11 mouse cellular contexts compared by ENCODE assay signal in the genomic region with DNA sequence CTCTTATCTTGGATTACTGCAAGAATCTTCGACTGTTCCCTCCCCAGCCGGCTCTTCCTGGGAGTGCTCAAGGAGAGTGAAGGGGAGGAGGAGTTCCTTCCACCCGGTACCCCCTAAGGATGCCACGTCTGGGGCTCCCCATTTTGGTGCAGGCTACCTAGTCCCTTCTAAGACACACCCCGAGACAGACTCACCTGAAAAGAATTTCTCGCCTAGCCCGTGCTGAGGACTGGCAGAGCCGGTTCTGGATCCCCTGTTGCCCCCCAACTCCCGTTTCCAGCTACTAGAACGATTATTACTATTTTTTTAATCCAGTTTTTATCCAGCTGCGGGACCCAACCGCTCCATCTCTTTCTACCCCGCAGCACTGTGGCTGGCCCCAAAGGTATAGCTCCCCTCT. TPM values are rescaled to one million over a fixed set of nuclear protein-coding genes. Genes with fewer than 3 reads are reported as not detected.
A peak's percentile ranks its signal among the peaks of the same experiment; 100 is the strongest.
DNase-seq lines count a peak whose midpoint lies in the region; ATAC-seq and TF ChIP-seq lines count a peak whose summit lies in the region.
"Had no signal": no experiment of that assay in that cellular context is flagged by ENCODE, and none has a peak within 500 bp of the region (broad histone marks: within the 10 kb centered on the region; RNA-seq: fewer than 3 reads in every experiment).

No protein-coding gene starts in this region.

- no peaks in the 10 kb centered on the region for H3K36me3 ChIP-seq in lung, embryonic 16.5 days (ENCODE audit: control insufficient read depth, insufficient read depth, low read length)
- H3K36me3 ChIP-seq in forebrain, embryonic 15.5 days = no peaks in the 10 kb centered on the region
- H3K36me3 ChIP-seq in limb, embryonic 14.5 days (ENCODE audit: control insufficient read depth, insufficient read depth, low read length) = no peaks in the 10 kb centered on the region
- H3K36me3 ChIP-seq in stomach, embryonic 16.5 days (ENCODE audit: control insufficient read depth, insufficient read depth, low read length) = no peaks in the 10 kb centered on the region

- H3K4me2 ChIP-seq in lung, embryonic 16.5 days (ENCODE audit: low read depth, low read length) = peak overlapping the region; percentile 51
- peak overlapping the region; percentile 44 for H3K4me2 ChIP-seq in forebrain, embryonic 15.5 days (replicated peaks)
- peak overlapping the region; percentile 37; the same call in 1 of the 2 replicates for H3K4me2 ChIP-seq in limb, embryonic 14.5 days (replicated peaks; ENCODE audit: low read depth, low read length, severe bottlenecking)
- peak overlapping the region; percentile 41 for H3K4me2 ChIP-seq in stomach, embryonic 16.5 days (ENCODE audit: low read depth, low read length)

- ATAC-seq in lung, embryonic 16.5 days (ENCODE audit: low read depth) = peak; percentile 19; the same call in 1 of the 2 replicates
- ATAC-seq in forebrain, embryonic 15.5 days (replicated peaks) = no peak
- ATAC-seq in limb, embryonic 14.5 days (ENCODE audit: low FRiP score, low read depth) = no peak
- ATAC-seq in stomach, embryonic 16.5 days (ENCODE audit: insufficient read depth, low FRiP score) = no peak

- no peak overlapping the region for H3K9ac ChIP-seq in lung, embryonic 16.5 days (ENCODE audit: low read length)
- no peak overlapping the region for H3K9ac ChIP-seq in forebrain, embryonic 15.5 days (replicated peaks)
- H3K9ac ChIP-seq in limb, embryonic 14.5 days (ENCODE audit: low read depth, low read length, severe bottlenecking) = no peak overlapping the region
- peak overlapping the region; percentile 55 for H3K9ac ChIP-seq in stomach, embryonic 16.5 days (ENCODE audit: low read length)

- no peaks in the 10 kb centered on the region for H3K9me3 ChIP-seq in lung, embryonic 16.5 days (ENCODE audit: control insufficient read depth, low read length)
- no peaks in the 10 kb centered on the region for H3K9me3 ChIP-seq in forebrain, embryonic 15.5 days
- no peaks in the 10 kb centered on the region for H3K9me3 ChIP-seq in limb, embryonic 14.5 days (ENCODE audit: control insufficient read depth, low read length)
- no peaks in the 10 kb centered on the region for H3K9me3 ChIP-seq in stomach, embryonic 16.5 days (replicated peaks; ENCODE audit: control insufficient read depth, low read length)

- no peak overlapping the region for H3K27ac ChIP-seq in lung, embryonic 16.5 days (ENCODE audit: low read length)
- H3K27ac ChIP-seq in forebrain, embryonic 15.5 days (replicated peaks) = no peak overlapping the region
- no peak overlapping the region for H3K27ac ChIP-seq in limb, embryonic 14.5 days (replicated peaks; ENCODE audit: low read depth, low read length)
- H3K27ac ChIP-seq in stomach, embryonic 16.5 days (ENCODE audit: low read length) = peak overlapping the region; percentile 29; the same call in 1 of the 2 replicates

- TF ChIP-seq POLR2A in limb, embryonic 14.5 days (IDR thresholded peaks at IDR 0.05; ENCODE audit: borderline replicate concordance, extremely low read depth, insufficient read depth, insufficient read length) = no peak

- peak overlapping the region; percentile 30 for H3K4me3 ChIP-seq in lung, embryonic 16.5 days (ENCODE audit: low read length)
- H3K4me3 ChIP-seq in forebrain, embryonic 15.5 days = peak overlapping the region; percentile 22
- peak overlapping the region; percentile 23; the same call in 1 of the 2 replicates for H3K4me3 ChIP-seq in limb, embryonic 14.5 days (replicated peaks; ENCODE audit: low read length)
- peak overlapping the region; percentile 38 for H3K4me3 ChIP-seq in stomach, embryonic 16.5 days (replicated peaks; ENCODE audit: low read length)

- WGBS in lung, embryonic 16.5 days = 2% methylated on average over 13 of the region's 13 CpGs
- WGBS in forebrain, embryonic 15.5 days = 3% methylated on average over 13 of the region's 13 CpGs
- 4% methylated on average over 13 of the region's 13 CpGs for WGBS in limb, embryonic 14.5 days
- 1% methylated on average over 13 of the region's 13 CpGs for WGBS in stomach, embryonic 16.5 days

- no peak for DNase-seq in lung, postnatal 14 days
- no peak for DNase-seq in limb, embryonic 14.5 days (ENCODE audit: low spot score)
- DNase-seq in gastrocnemius, postnatal 25 days = no peak
- no peak for DNase-seq in adrenal gland, postnatal 4 days (ENCODE audit: low spot score in 2 of 2)
- DNase-seq: cerebellum, adult 11 months; gastrocnemius, postnatal 36 days; thymus, postnatal 14 days had no signal

- H3K4me1 ChIP-seq in lung, embryonic 16.5 days (replicated peaks; ENCODE audit: control insufficient read depth, insufficient read depth, low read length) = peaks cover 2% of the 10 kb centered on the region; the same call in 1 of the 2 replicates
- peaks cover 18% of the 10 kb centered on the region for H3K4me1 ChIP-seq in forebrain, embryonic 15.5 days
- peaks cover 4% of the 10 kb centered on the region; the same call in 1 of the 2 replicates for H3K4me1 ChIP-seq in limb, embryonic 14.5 days (ENCODE audit: control insufficient read depth, insufficient read depth, low read length)
- H3K4me1 ChIP-seq in stomach, embryonic 16.5 days (ENCODE audit: control insufficient read depth, insufficient read depth, low read length) = peaks cover 13% of the 10 kb centered on the region; the same call in 1 of the 2 replicates

- peaks cover 38% of the 10 kb centered on the region for H3K27me3 ChIP-seq in lung, embryonic 16.5 days (ENCODE audit: control insufficient read depth, insufficient read depth, low read depth, low read length)
- peaks cover 44% of the 10 kb centered on the region for H3K27me3 ChIP-seq in forebrain, embryonic 15.5 days
- H3K27me3 ChIP-seq in limb, embryonic 14.5 days (ENCODE audit: control insufficient read depth, insufficient read depth, low read length) = peaks cover 59% of the 10 kb centered on the region
- H3K27me3 ChIP-seq in stomach, embryonic 16.5 days (ENCODE audit: control insufficient read depth, insufficient read depth, low read length) = peaks cover 36% of the 10 kb centered on the region

RNA-seq across cellular contexts. Expression of gene Gjb3, which starts 0.9 kb away (rescaled TPM):
- 2.0 and 2.2 TPM in 2 replicates for polyA plus RNA-seq in lung, embryonic 16.5 days (2015; fragmentation: Nextera tagmentation; extraction: Ambion mirVana)
- polyA plus RNA-seq in forebrain, embryonic 15.5 days (2015; fragmentation: Nextera tagmentation; extraction: Ambion mirVana) = not detected in 2 replicates
- polyA plus RNA-seq in limb, embryonic 14.5 days (2012; rRNA removed) = 5.1 and 5.3 TPM in 2 replicates
- polyA plus RNA-seq in limb, embryonic 14.5 days (2014; fragmentation: Nextera tagmentation; extraction: Ambion mirVana) = 6.4 and 10.0 TPM in 2 replicates
- 7.0 and 9.8 TPM in 2 replicates for polyA plus RNA-seq in stomach, embryonic 16.5 days (2015; fragmentation: Nextera tagmentation; extraction: Ambion mirVana)
- not detected for total RNA-seq in gastrocnemius, postnatal 25 days (2021)
- under 1 TPM; 0.20 to 0.62 TPM for total RNA-seq in adrenal gland, postnatal 4 days (2021)
- total RNA-seq: gastrocnemius, postnatal 36 days; liver, adult 2 months had no signal
- polyA plus RNA-seq: liver, adult 2 months had no signal

RNA-seq across cellular contexts. Expression of gene Gja4, which starts 15.9 kb away (rescaled TPM):
- 41.2 and 43.5 TPM in 2 replicates for polyA plus RNA-seq in lung, embryonic 16.5 days (2015; fragmentation: Nextera tagmentation; extraction: Ambion mirVana)
- 13.3 and 14.6 TPM in 2 replicates for polyA plus RNA-seq in forebrain, embryonic 15.5 days (2015; fragmentation: Nextera tagmentation; extraction: Ambion mirVana)
- 21.3 and 27.5 TPM in 2 replicates for polyA plus RNA-seq in limb, embryonic 14.5 days (2012; rRNA removed)
- polyA plus RNA-seq in limb, embryonic 14.5 days (2014; fragmentation: Nextera tagmentation; extraction: Ambion mirVana) = 17.7 and 19.0 TPM in 2 replicates
- polyA plus RNA-seq in stomach, embryonic 16.5 days (2015; fragmentation: Nextera tagmentation; extraction: Ambion mirVana) = 16.1 and 17.8 TPM in 2 replicates
- total RNA-seq in gastrocnemius, postnatal 25 days (2021) = 1 to 10 TPM; 4.1 to 6.7 TPM
- total RNA-seq in adrenal gland, postnatal 4 days (2021) = 10 to 100 TPM; 12.0 to 13.9 TPM

RNA-seq across cellular contexts. Expression of gene Gjb4, which starts 24.1 kb away (rescaled TPM):
- polyA plus RNA-seq in lung, embryonic 16.5 days (2015; fragmentation: Nextera tagmentation; extraction: Ambion mirVana) = 0.20 TPM in 1 of 2 replicates, not detected in the other
- polyA plus RNA-seq in forebrain, embryonic 15.5 days (2015; fragmentation: Nextera tagmentation; extraction: Ambion mirVana) = 0.17 TPM in 1 of 2 replicates, not detected in the other
- polyA plus RNA-seq in limb, embryonic 14.5 days (2012; rRNA removed) = 0.08 and 0.09 TPM in 2 replicates
- polyA plus RNA-seq in limb, embryonic 14.5 days (2014; fragmentation: Nextera tagmentation; extraction: Ambion mirVana) = 0.14 and 0.25 TPM in 2 replicates
- polyA plus RNA-seq in stomach, embryonic 16.5 days (2015; fragmentation: Nextera tagmentation; extraction: Ambion mirVana) = 1.3 and 2.4 TPM in 2 replicates
- total RNA-seq in gastrocnemius, postnatal 25 days (2021) = not detected
- total RNA-seq in adrenal gland, postnatal 4 days (2021) = not detected
- total RNA-seq: gastrocnemius, postnatal 36 days; liver, adult 2 months had no signal
- polyA plus RNA-seq: liver, adult 2 months had no signal

RNA-seq across cellular contexts. Expression of gene Gjb5, which starts 28.2 kb away (rescaled TPM):
- 0.59 and 0.79 TPM in 2 replicates for polyA plus RNA-seq in lung, embryonic 16.5 days (2015; fragmentation: Nextera tagmentation; extraction: Ambion mirVana)
- polyA plus RNA-seq in forebrain, embryonic 15.5 days (2015; fragmentation: Nextera tagmentation; extraction: Ambion mirVana) = 0.14 TPM in 1 of 2 replicates, not detected in the other
- 0.45 and 0.73 TPM in 2 replicates for polyA plus RNA-seq in limb, embryonic 14.5 days (2012; rRNA removed)
- polyA plus RNA-seq in limb, embryonic 14.5 days (2014; fragmentation: Nextera tagmentation; extraction: Ambion mirVana) = 0.41 and 0.64 TPM in 2 replicates
- 0.81 and 0.90 TPM in 2 replicates for polyA plus RNA-seq in stomach, embryonic 16.5 days (2015; fragmentation: Nextera tagmentation; extraction: Ambion mirVana)
- under 1 TPM in 1 of 2 experiments, not detected in 1; 0.16 TPM for total RNA-seq in gastrocnemius, postnatal 25 days (2021)
- total RNA-seq in adrenal gland, postnatal 4 days (2021) = 1 to 10 TPM in 1 of 2 experiments, under 1 TPM in 1; 0.65 to 1.1 TPM
- total RNA-seq: liver, adult 2 months had no signal
- polyA plus RNA-seq: liver, adult 2 months had no signal
